Mouse (Mus musculus): ENCODE measurements around the gene Leng8.

Gene Leng8

GRCm38 (mm10) chr7:4136771-4137531 lies at the start of gene Leng8:
Gene Leng8, plus strand, starts transcription at chr7:4137039.
- peak; percentile 99 for DNase-seq (ENCODE audit: low read depth, low spot score)

DNA sequence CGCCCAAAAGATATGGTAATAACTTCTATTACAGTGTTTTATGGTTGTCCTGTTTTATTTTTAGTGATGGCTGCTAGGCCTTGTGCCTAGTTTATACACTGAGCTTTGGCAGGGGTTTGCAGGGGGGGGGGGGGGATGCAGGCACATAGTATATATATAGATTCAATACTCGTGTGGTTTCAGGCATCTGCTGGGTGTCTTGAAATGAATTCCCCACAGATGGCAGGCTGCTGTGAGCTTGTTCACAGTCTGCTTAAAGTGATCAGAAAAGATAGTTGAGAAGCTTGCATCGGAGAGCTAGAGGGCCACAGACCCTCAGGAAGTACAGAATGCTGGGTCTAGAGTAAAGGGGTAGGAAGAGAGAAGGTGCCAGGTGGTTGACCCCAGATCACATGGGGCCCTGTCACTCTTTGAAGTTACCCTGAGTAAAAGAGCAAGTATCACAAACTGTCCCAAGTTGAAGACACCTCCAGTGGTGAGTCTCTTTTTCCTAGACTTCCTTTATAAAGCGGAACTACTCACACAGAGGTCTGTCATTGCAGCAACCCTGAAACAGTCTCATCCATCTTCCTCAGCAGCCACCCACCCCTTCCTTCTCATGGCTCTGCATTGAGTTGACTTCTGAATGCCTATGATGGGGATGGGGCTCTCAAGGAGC lies 49.5 kb upstream of the Leng8 start:
- no peak for DNase-seq (ENCODE audit: low read depth, low spot score)

DNA sequence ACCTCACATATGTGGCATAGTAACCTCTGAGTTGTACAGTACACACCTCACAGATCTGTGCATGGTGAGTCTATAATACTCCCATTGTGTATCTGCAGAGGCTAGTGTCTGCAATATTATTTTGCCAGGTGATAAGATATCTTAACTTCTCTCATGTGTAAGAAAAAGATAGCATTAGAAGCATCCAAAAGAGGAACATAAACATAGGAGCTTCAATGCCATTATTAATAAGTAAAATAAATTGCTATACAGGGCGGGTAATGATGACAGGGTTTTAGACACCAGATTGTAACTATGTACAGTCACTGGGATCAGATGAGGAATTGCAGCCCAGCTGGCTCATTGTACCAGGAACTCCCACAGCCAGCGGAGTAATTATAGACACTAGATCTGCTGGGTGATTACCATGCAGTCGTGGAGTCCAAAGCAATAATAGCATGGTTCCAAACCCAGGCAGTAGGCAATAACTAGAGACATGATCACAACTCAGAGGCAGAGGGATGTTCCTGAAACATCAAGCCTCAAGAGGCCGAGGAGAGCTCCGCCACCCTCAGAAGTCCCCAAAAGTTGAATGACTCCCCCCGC lies 48.9 kb upstream of the Leng8 start:
- DNase-seq (ENCODE audit: low read depth, low spot score) = no peak

GRCm38 (mm10) chr7:4088679-4089078 lies 48.2 kb upstream of the Leng8 start:
- no peak for DNase-seq (ENCODE audit: low read depth, low spot score)

GRCm38 (mm10) chr7:4091170-4091569 lies 45.7 kb upstream of the Leng8 start:
- no peak for DNase-seq (ENCODE audit: low read depth, low spot score)

- DNase-seq (ENCODE audit: low read depth, low spot score) = no peak
These were observed 38.5 kb upstream of the Leng8 start for GRCm38 (mm10) chr7:4098301-4098700.

DNA sequence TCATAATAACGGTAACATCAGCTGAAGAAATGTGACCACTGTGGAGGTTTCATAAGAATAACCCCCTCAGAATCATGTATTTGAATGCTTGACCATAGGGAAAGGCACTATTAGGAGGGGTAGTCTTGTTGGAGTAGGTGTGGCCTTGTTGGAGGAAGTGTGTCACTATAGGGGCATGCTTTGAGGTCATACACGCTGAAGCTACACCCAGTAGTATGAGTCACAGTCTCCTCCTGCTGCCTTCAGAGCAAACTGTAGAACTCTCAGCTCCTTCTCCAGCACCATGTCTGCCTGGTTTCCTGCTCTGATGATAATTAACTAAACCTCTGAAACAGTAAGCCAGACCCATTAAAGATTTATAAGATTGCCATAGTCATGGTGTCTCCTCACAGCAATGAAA lies 38.0 kb upstream of the Leng8 start:
- no peak for DNase-seq (ENCODE audit: low read depth, low spot score)

DNA sequence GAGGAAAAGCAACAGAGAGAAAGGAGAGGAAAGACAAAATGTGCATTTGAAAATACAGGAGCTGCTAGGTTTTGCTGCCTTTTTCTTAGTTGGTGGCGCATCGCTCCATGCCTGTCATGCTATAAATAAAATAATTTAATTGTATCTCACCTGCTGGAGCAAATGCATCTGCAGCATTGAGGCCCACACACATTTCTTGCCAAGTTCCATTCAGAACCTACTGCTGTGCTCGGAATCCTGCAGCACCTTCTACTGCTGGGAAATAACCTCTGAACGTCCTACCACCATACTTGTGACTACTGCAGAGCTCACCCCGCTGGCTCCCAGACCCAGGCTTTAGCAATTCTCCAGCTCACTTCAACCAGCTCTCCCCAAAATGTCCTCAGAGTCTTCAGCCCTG lies 35.7 kb upstream of the Leng8 start:
- DNase-seq (ENCODE audit: low read depth, low spot score) = no peak

DNA sequence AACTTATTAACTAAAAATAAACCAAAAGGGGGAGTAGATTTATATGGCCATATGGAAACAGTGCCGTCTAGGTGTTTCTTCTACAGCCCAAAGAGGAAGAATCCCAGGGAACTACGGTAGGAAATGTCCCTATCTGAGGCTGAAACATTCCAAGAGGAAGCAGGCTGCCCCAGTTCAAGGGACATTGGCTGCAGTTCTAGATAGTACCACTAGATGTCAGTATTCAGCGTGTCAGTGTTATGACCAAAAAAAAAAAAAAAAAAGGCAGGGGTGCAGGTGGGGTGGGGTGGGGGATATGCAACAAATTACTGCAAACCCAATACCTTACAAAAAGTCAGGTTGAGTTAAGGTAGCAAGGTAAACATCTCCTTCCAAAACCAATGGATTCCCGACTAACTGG lies 33.4 kb upstream of the Leng8 start:
- peak; percentile 22 for DNase-seq (ENCODE audit: low read depth, low spot score)

- DNase-seq (ENCODE audit: low read depth, low spot score) = no peak
These were observed 25.1 kb upstream of the Leng8 start for GRCm38 (mm10) chr7:4111766-4112165.

- no peak for DNase-seq (ENCODE audit: low read depth, low spot score)
These were observed 19.6 kb upstream of the Leng8 start for GRCm38 (mm10) chr7:4117050-4117814.

- DNase-seq (ENCODE audit: low read depth, low spot score) = no peak
These were observed 17.4 kb upstream of the Leng8 start, which contains the start of gene Ttyh1 for GRCm38 (mm10) chr7:4119344-4119902. Gene Ttyh1, plus strand, starts transcription at chr7:4119408.

DNA sequence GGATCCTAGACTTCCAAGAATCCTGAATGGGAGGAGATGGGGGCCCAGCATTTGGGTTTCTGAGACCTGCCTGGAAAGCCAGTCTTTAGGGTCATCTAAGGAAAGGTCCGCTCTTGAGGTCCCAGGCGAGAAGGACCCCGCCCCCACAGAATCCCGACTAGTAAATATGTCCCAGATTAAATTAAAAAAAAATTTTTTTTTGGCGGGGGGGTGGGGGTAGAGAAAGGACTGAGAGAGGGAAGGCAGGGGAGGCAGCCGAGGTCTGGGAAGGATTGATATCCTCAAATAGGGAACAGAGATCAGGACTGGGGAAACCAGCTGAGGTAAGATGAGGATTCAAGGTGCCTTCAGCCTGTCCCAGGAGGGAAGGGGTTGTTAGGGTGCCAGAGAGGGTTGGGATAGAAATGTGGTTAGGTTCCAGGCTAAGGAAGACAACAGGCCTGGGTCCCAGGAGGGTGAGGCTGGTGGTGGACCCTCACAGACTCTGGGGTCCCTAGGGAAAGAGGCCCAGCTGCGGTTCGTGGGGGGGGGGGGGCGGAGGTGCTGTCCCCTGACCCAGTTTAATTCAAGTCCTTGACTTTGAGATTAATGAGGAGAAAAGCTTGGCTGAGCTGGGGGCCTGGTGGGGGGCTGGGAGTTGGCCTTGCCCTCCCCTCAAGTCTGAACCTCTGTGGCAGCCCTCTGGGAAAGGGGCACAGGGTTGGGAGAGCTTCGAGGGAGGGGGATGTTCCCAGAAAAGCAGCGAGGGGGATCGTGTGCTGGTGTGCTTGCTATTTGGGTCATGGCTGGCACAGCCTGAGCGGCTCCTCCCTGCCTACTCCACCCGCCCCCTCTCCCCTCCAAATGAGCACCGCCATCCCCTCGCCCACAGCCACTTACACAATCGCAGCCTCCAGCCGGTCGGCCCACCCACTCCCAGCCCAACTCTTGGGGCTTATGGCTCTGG lies 16.6 kb upstream of the Leng8 start:
- no peak for DNase-seq (ENCODE audit: low read depth, low spot score)

GRCm38 (mm10) chr7:4122076-4122768 lies 14.6 kb upstream of the Leng8 start:
- DNase-seq (ENCODE audit: low read depth, low spot score) = no peak

DNA sequence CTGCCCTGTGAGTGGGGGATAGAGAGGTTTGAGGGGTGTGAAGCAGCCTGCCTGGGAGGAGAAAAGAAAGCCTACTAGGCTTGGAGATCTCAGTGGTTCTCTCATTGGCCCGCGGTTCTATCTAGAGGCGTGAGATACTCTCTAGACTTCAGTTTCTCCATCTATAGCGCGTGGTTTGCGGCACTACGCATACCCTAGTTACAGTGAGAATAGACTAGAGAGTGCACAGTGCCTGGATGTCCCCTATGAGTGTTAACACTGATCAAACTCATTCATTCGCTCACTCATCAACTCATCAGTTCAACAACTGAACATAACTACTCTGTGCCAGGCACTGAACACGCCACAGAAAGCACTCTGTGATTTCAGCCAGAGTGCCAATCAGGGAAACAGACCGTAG lies 14.1 kb upstream of the Leng8 start:
- no peak for DNase-seq (ENCODE audit: low read depth, low spot score)

GRCm38 (mm10) chr7:4123732-4124131 lies 13.1 kb upstream of the Leng8 start:
- no peak for DNase-seq (ENCODE audit: low read depth, low spot score)

DNA sequence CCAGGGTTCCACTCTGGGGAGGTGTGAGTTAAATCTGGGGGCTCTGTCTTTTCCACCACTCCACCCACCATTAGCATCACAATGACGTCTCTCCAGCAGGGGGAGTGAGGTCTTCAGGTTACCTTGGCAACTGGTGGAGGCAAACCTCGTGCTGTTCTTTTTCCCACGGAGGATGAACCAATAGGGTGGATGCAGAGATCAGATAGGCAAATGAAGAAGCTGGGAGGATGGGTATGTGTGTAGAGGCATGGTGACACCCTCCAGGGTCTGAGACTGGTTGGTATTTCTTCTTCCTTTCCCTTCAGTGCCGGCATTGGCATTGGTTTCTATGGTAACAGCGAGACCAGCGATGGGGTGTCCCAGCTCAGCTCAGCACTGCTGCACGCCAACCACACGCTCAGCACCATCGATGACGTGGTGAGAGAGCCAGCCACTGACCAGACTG lies 12.5 kb upstream of the Leng8 start:
- no peak for DNase-seq (ENCODE audit: low read depth, low spot score)

DNA sequence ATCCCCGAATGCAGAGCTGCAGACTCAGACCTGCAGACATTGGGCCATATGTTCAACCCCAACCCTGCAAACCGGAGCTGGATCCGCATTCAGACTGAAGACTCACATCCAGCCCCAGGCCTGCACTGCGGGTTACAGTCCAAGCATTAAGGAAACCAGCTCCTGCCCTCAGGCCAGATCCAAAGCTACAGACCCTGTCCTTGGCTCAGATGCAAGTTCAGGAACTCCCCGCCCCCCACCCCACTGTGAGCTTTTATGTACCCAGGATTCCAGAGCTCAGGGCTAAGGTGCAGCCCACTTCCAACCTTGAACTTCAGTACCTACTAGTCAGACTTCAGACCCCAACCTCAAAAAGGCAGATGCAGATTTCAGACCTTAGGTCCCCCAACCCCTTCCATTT lies 12.0 kb upstream of the Leng8 start:
- DNase-seq (ENCODE audit: low read depth, low spot score) = no peak

DNA sequence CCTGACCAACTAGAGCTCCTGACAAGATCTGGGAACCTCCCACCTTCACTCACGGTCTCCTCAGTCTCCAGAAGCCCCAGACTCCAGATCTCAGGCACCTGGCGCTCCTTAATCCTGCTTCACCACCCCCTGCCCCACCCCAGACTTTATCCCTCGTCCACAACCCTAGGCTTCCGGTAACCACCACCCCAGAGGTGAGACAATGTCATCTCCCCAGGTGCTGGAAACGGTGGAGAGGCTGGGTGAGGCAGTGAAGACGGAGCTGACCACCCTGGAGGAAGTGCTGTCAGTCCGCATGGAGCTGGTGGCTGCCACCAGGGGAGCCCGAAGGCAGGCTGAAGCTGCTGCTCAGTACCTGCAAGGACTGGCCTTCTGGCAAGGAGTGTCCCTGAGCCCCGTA lies 11.5 kb upstream of the Leng8 start:
- DNase-seq (ENCODE audit: low read depth, low spot score) = no peak

All from skeletal muscle tissue, adult 2 months (tissue).